Mouse (Mus musculus): ENCODE results near the gene Apol11a. TPM values are rescaled to one million over a fixed set of nuclear protein-coding genes. Genes with fewer than 3 reads are reported as not detected.

The Apol11a gene
- polyA plus RNA-seq, 1 experiment from 2014 or later: not detected

GRCm38 (mm10) chr15:77563219-77563618 lies 55.1 kb downstream of the Apol11a start:
- Histone ChIP-seq H3K27ac (no peak overlapping the region), H3K27me3 (no peaks in the 10 kb centered on the region), H3K4me3 (no peak overlapping the region), H3K4me1 (replicated peaks) (no peaks in the 10 kb centered on the region), H3K9ac (no peak overlapping the region), H3K4me2 (no peak overlapping the region), H3K9me3 (replicated peaks) (no peaks in the 10 kb centered on the region), H3K36me3 (no peaks in the 10 kb centered on the region)
- no peak for ATAC-seq (replicated peaks; ENCODE audit: insufficient number of reproducible peaks, insufficient read depth, low FRiP score, low read depth)

Other genes with a start within 250 kb of the Apol11a start
- gene Rbfox2, start 201.3 kb upstream of the Apol11a start, polyA plus RNA-seq (2015; fragmentation: Nextera tagmentation; extraction: Ambion mirVana): 54.6 and 61.2 TPM in 2 replicates
- gene Apol7a, start 109.2 kb upstream of the Apol11a start, polyA plus RNA-seq (2015; fragmentation: Nextera tagmentation; extraction: Ambion mirVana): 0.14 and 0.15 TPM in 2 replicates
- 0.53 and 0.79 TPM in 2 replicates for gene Apol9a, start 97.1 kb upstream of the Apol11a start, polyA plus RNA-seq (2015; fragmentation: Nextera tagmentation; extraction: Ambion mirVana)
- 0.30 TPM in 1 of 2 replicates, not detected in the other for gene Apol7b, start 60.8 kb upstream of the Apol11a start, polyA plus RNA-seq (2015; fragmentation: Nextera tagmentation; extraction: Ambion mirVana)
- not detected in 2 replicates for gene Apol10a, start 31.2 kb upstream of the Apol11a start, polyA plus RNA-seq (2015; fragmentation: Nextera tagmentation; extraction: Ambion mirVana)
- gene Apol7c, start 25.0 kb downstream of the Apol11a start, polyA plus RNA-seq (2015; fragmentation: Nextera tagmentation; extraction: Ambion mirVana): 0.15 TPM in 1 of 2 replicates, not detected in the other
- gene 1700025B11Rik, start 53.6 kb downstream of the Apol11a start, polyA plus RNA-seq (2015; fragmentation: Nextera tagmentation; extraction: Ambion mirVana): not detected in 2 replicates
- 0.06 and 0.08 TPM in 2 replicates for gene Apol10b, start 87.9 kb downstream of the Apol11a start, polyA plus RNA-seq (2015; fragmentation: Nextera tagmentation; extraction: Ambion mirVana)
- gene Gm36245, start 91.0 kb downstream of the Apol11a start, polyA plus RNA-seq (2015; fragmentation: Nextera tagmentation; extraction: Ambion mirVana): not detected in 2 replicates
- 0.40 and 0.66 TPM in 2 replicates for gene Apol11b, start 135.0 kb downstream of the Apol11a start, polyA plus RNA-seq (2015; fragmentation: Nextera tagmentation; extraction: Ambion mirVana)
- 0.05 and 0.14 TPM in 2 replicates for gene Apol7e, start 190.6 kb downstream of the Apol11a start, polyA plus RNA-seq (2015; fragmentation: Nextera tagmentation; extraction: Ambion mirVana)
- 0.13 and 0.26 TPM in 2 replicates for gene Apol9b, start 220.8 kb downstream of the Apol11a start, polyA plus RNA-seq (2015; fragmentation: Nextera tagmentation; extraction: Ambion mirVana)
- 0.24 TPM in 1 of 2 replicates, not detected in the other for gene Apol8, start 248.7 kb downstream of the Apol11a start, polyA plus RNA-seq (2015; fragmentation: Nextera tagmentation; extraction: Ambion mirVana)

All from heart, embryonic 15.5 days (tissue).